Mouse (Mus musculus): ENCODE data around the gene Phactr1. TPM values are rescaled to one million over a fixed set of nuclear protein-coding genes. Genes with fewer than 3 reads are reported as not detected.

The Phactr1 gene
- polyA plus RNA-seq, 1 experiment from 2014 or later: 41.1 TPM

DNA sequence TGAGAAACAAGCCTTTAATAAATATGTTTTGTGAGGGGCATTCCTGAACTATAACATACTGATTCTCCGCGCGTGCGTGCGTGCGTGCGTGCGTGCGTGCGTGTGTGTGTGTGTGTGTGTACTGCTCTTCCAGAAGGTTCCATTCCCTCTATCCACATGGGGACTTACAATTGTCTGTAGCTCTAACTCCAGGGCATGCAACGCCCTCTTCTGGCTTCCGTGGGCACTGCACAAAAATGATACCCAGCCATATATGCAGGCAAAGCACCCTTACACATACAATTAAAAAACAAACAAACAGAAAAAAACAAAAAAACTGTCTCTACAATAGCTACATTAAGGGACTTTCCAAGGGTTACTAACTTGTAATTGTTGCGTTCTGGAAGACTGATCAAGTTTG is 108.8 kb downstream of the Phactr1 start:
- H3K4me2 ChIP-seq (ENCODE audit: low read depth): no peak overlapping the region
- 0 out of 2 replicates have a peak, but pooled peaks cover 5% of the 10 kb centered on the region for H3K4me1 ChIP-seq (ENCODE audit: control insufficient read depth, insufficient read depth, low read length)
- no peaks in the 10 kb centered on the region for H3K27me3 ChIP-seq (ENCODE audit: control insufficient read depth, insufficient read depth, low read length)
- no peak overlapping the region for H3K9ac ChIP-seq (ENCODE audit: low read length)
- ATAC-seq (ENCODE audit: insufficient read depth, low FRiP score, low TSS enrichment): no peak
- no peaks in the 10 kb centered on the region for H3K9me3 ChIP-seq (ENCODE audit: control insufficient read depth, low read length)
- no peak overlapping the region for H3K27ac ChIP-seq (ENCODE audit: low read depth, low read length)
- DNase-seq (ENCODE audit: low spot score): no peak
- 86% methylated on average over 13 of the region's 13 CpGs for WGBS
- no peaks in the 10 kb centered on the region for H3K36me3 ChIP-seq (ENCODE audit: control insufficient read depth, insufficient read depth, low read length)
- H3K4me3 ChIP-seq (ENCODE audit: low read depth, low read length): no peak overlapping the region

DNA sequence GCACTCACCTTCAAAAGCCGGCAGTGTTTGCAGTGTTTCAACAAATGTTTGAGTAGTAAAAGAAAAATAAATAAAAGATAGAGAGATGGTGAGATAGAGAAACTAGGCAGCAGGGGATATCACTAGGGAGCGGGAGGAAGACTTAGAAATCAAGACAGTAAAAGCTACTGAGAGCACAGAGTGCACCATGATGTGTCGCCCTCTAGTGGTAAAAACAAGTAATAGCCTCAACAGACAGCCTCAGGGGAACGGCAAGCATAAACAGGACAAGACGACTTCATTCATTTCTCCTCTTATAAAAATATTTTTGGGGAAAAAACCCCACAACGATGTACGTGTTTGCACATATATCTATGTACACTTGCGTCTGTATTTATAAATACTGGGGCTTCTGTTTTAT is 111.9 kb downstream of the Phactr1 start:
- no peak overlapping the region for H3K27ac ChIP-seq (ENCODE audit: low read depth, low read length)
- no peak for ATAC-seq (ENCODE audit: insufficient read depth, low FRiP score, low TSS enrichment)
- H3K9me3 ChIP-seq (ENCODE audit: control insufficient read depth, low read length): no peaks in the 10 kb centered on the region
- 26% methylated on average over 8 of the region's 8 CpGs for WGBS
- peak; percentile 35 for DNase-seq (ENCODE audit: low spot score)
- H3K27me3 ChIP-seq (ENCODE audit: control insufficient read depth, insufficient read depth, low read length): no peaks in the 10 kb centered on the region
- H3K9ac ChIP-seq (ENCODE audit: low read length): no peak overlapping the region
- no peak overlapping the region for H3K4me2 ChIP-seq (ENCODE audit: low read depth)
- 0 out of 2 replicates have a peak, but pooled peaks cover 5% of the 10 kb centered on the region for H3K4me1 ChIP-seq (ENCODE audit: control insufficient read depth, insufficient read depth, low read length)
- no peak overlapping the region for H3K4me3 ChIP-seq (ENCODE audit: low read depth, low read length)
- no peaks in the 10 kb centered on the region for H3K36me3 ChIP-seq (ENCODE audit: control insufficient read depth, insufficient read depth, low read length)

DNA sequence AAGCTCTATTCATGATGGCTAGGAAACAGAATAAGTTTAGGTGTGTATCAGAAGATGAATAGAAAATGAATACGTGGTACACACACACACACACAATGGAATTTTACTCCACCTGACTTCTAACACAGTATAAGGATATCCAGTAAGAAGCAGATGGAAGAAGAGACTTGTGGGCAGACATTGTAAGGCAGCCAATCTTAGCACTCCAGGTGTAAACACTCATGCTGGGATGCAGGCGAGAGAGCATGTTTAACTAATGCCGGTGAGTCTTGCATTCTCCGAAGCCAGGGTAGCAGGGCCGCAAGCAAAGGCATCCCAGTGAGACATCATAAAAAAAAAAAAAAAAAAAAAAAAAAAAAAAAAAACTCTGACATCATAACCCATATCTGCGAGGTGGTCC is 120.1 kb downstream of the Phactr1 start:
- no peaks in the 10 kb centered on the region; the same call in 1 of the 2 replicates for H3K36me3 ChIP-seq (ENCODE audit: control insufficient read depth, insufficient read depth, low read length)
- H3K4me1 ChIP-seq (ENCODE audit: control insufficient read depth, insufficient read depth, low read length): no peaks in the 10 kb centered on the region
- no peak overlapping the region for H3K4me3 ChIP-seq (ENCODE audit: low read depth, low read length)
- no peaks in the 10 kb centered on the region for H3K27me3 ChIP-seq (ENCODE audit: control insufficient read depth, insufficient read depth, low read length)
- H3K27ac ChIP-seq (ENCODE audit: low read depth, low read length): no peak overlapping the region
- no peak for DNase-seq (ENCODE audit: low spot score)
- H3K4me2 ChIP-seq (ENCODE audit: low read depth): no peak overlapping the region
- 85% methylated on average over 6 of the region's 6 CpGs for WGBS
- H3K9ac ChIP-seq (ENCODE audit: low read length): no peak overlapping the region
- no peaks in the 10 kb centered on the region for H3K9me3 ChIP-seq (ENCODE audit: control insufficient read depth, low read length)
- no peak for ATAC-seq (ENCODE audit: insufficient read depth, low FRiP score, low TSS enrichment)

DNA sequence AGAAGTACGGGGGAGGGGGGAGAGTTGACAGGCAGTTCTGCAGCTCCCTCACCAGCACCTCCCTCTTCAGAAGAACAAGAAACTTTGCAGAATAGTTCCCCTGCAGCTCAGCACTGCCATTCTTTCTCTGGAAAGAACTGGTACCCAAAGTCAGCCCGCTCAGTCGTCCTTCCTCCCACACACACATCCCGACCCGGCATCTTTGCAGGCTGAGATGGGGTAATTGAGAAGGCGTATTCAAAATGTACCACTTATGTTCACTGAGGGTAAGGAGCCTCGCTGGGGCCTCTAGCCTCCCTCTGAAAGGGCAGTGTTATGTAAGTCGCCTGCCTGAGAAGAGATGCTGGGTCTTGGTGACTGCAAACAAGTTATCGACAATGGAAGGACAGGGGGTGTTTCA is 123.9 kb downstream of the Phactr1 start:
- H3K4me2 ChIP-seq (ENCODE audit: low read depth): no peak overlapping the region
- no peak overlapping the region for H3K27ac ChIP-seq (ENCODE audit: low read depth, low read length)
- DNase-seq (ENCODE audit: low spot score): no peak
- H3K4me1 ChIP-seq (ENCODE audit: control insufficient read depth, insufficient read depth, low read length): no peaks in the 10 kb centered on the region
- no peaks in the 10 kb centered on the region for H3K27me3 ChIP-seq (ENCODE audit: control insufficient read depth, insufficient read depth, low read length)
- H3K9ac ChIP-seq (ENCODE audit: low read length): no peak overlapping the region
- H3K36me3 ChIP-seq (ENCODE audit: control insufficient read depth, insufficient read depth, low read length): no peaks in the 10 kb centered on the region; the same call in 1 of the 2 replicates
- WGBS: 56% methylated on average over 8 of the region's 9 CpGs
- no peak for ATAC-seq (ENCODE audit: insufficient read depth, low FRiP score, low TSS enrichment)
- no peaks in the 10 kb centered on the region for H3K9me3 ChIP-seq (ENCODE audit: control insufficient read depth, low read length)
- no peak overlapping the region for H3K4me3 ChIP-seq (ENCODE audit: low read depth, low read length)

DNA sequence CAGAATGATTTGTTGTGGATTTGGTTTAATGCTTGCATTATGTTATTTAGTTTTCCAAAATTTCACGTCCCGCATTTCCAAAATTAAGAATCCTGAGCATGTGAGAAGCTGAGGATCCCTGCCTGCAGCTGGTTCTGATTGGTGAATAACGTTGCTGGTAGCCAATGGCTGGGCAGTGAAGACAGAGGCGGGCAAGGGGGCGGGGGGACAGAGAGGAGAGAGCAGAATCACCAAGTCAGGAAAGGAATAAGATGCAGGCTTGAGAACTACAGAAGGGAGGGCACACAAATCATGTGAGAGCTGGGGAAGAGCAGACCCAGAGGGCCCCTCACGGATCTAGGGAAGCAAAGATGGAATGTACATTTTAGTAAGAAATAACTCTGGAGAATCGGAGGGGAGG is 132.3 kb downstream of the Phactr1 start:
- Histone ChIP-seq H3K27ac (ENCODE audit: low read depth, low read length) (no peak overlapping the region), H3K9me3 (ENCODE audit: control insufficient read depth, low read length) (no peaks in the 10 kb centered on the region), H3K4me2 (ENCODE audit: low read depth) (peak overlapping the region; percentile 17; the same call in 1 of the 2 replicates), H3K4me3 (ENCODE audit: low read depth, low read length) (no peak overlapping the region), H3K27me3 (ENCODE audit: control insufficient read depth, insufficient read depth, low read length) (no peaks in the 10 kb centered on the region), H3K36me3 (ENCODE audit: control insufficient read depth, insufficient read depth, low read length) (no peaks in the 10 kb centered on the region), H3K4me1 (ENCODE audit: control insufficient read depth, insufficient read depth, low read length) (peaks cover 3% of the 10 kb centered on the region; the same call in 1 of the 2 replicates), H3K9ac (ENCODE audit: low read length) (no peak overlapping the region)
- DNase-seq (ENCODE audit: low spot score) (peak; percentile 60), ATAC-seq (ENCODE audit: insufficient read depth, low FRiP score, low TSS enrichment) (peak; percentile 61; the same call in 1 of the 2 replicates)
- WGBS: 25% methylated on average over 7 of the region's 7 CpGs

DNA sequence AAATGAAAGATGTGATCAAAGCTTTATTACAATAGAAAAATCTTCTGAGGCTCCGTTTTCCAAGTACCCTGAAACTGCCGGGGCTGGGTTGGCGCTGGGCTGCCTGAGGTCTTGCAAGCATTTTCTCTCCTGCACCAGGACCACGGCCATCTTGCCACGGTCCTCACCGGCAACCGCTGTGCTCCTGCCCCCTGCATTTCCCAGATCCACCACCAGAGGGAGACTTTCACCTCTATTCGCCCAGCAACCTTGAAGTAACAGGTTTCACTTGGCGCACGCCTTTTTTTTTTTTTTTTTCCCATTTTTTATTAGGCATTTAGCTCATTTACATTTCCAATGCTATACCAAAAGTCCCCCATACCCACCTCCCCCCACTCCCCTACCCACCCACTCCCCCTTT is 138.0 kb downstream of the Phactr1 start:
- Histone ChIP-seq H3K4me3 (ENCODE audit: low read depth, low read length) (no peak overlapping the region), H3K4me2 (ENCODE audit: low read depth) (no peak overlapping the region), H3K36me3 (ENCODE audit: control insufficient read depth, insufficient read depth, low read length) (no peaks in the 10 kb centered on the region), H3K9ac (ENCODE audit: low read length) (no peak overlapping the region), H3K27me3 (ENCODE audit: control insufficient read depth, insufficient read depth, low read length) (no peaks in the 10 kb centered on the region), H3K4me1 (ENCODE audit: control insufficient read depth, insufficient read depth, low read length) (peaks cover 2% of the 10 kb centered on the region; the same call in 1 of the 2 replicates), H3K27ac (ENCODE audit: low read depth, low read length) (no peak overlapping the region), H3K9me3 (ENCODE audit: control insufficient read depth, low read length) (no peaks in the 10 kb centered on the region)
- DNase-seq (ENCODE audit: low spot score): peak; percentile 65
- 49% methylated on average over 10 of the region's 10 CpGs for WGBS
- no peak for ATAC-seq (ENCODE audit: insufficient read depth, low FRiP score, low TSS enrichment)

DNA sequence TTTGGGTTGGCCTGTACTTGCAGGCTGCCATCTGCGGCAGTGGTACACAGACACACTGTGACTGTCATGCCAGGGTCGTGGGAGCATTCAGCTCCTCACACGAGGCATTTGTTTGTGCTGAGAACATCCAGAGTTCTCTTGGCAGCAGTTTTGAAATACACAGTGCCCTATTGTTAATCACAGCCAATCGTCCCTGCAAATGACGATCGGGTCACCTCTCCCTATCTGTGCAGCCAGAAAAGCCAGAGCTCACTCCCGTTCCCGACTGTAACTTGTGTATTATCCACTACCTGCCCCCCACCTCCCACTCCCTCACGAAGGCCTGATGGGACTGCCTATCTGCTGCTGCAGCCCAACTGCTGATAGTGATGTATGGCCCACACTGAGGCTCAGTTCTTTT is 140.1 kb downstream of the Phactr1 start:
- no peak for ATAC-seq (ENCODE audit: insufficient read depth, low FRiP score, low TSS enrichment)
- H3K9me3 ChIP-seq (ENCODE audit: control insufficient read depth, low read length): no peaks in the 10 kb centered on the region

DNA sequence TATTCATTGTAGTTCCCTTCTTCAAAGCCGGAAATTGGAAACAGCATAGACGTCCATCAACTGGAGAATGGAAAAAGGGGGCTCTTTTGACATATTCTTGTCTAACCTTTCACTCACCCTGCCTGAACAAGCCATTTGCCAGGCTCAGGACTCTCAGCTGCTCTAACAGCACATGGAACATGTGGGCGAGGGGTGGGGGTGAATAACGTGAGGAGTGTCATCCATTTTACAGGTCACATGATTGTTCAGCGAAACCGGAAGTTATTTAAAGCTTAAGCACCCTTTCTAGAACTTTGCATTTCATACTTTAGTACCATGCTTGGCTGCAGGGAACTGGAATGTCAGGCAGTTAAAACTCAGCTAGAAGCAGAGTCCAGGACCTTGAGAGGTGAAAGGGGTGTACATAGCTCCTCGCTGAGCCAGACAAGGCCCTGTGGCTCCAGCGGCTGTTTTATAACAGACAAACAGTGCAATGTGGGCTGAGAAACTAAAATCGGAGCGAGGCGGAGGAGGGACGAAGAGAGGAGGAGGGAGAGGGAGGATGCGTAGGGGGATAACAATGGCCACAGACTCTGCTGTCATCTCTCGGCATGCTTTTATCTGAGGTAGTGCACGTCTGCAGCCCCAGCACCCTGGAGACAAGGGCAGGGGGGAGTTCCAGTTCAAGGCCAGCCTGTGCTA is 141.1 kb downstream of the Phactr1 start:
- 62% methylated on average over 15 of the region's 15 CpGs for WGBS
- Histone ChIP-seq H3K4me3 (ENCODE audit: low read depth, low read length) (no peak overlapping the region), H3K36me3 (ENCODE audit: control insufficient read depth, insufficient read depth, low read length) (no peaks in the 10 kb centered on the region)

More for the DNA sequence above, 140.1 kb downstream of the Phactr1 start:
- Histone ChIP-seq H3K4me3 (ENCODE audit: low read depth, low read length) (no peak overlapping the region), H3K9ac (ENCODE audit: low read length) (no peak overlapping the region), H3K4me1 (ENCODE audit: control insufficient read depth, insufficient read depth, low read length) (no peaks in the 10 kb centered on the region), H3K4me2 (ENCODE audit: low read depth) (no peak overlapping the region), H3K27me3 (ENCODE audit: control insufficient read depth, insufficient read depth, low read length) (no peaks in the 10 kb centered on the region), H3K27ac (ENCODE audit: low read depth, low read length) (no peak overlapping the region), H3K36me3 (ENCODE audit: control insufficient read depth, insufficient read depth, low read length) (no peaks in the 10 kb centered on the region)
- WGBS: 65% methylated on average over 9 of the region's 9 CpGs
- DNase-seq (ENCODE audit: low spot score): no peak

DNA sequence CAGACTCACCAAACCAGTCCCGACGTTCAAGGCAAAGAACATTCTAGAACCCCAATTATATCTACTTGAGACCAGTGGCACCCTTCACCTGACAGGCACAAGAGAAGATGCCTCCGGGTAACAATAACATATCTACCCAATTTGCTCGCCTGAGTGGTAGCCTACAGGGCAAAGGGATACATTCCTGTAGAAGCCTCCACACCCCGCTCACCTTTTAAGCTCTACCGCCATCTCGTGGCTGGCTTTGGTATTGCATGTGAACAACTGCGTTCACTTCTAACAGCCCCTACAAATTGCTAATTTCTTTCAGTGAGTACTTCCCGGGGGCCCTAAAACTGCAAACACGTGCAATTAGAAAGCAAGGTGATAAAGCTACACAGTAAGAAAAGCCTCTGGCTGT is 142.1 kb downstream of the Phactr1 start:
- H3K27me3 ChIP-seq (ENCODE audit: control insufficient read depth, insufficient read depth, low read length): no peaks in the 10 kb centered on the region
- H3K9me3 ChIP-seq (ENCODE audit: control insufficient read depth, low read length): no peaks in the 10 kb centered on the region
- WGBS: 22% methylated on average over 10 of the region's 10 CpGs
- H3K4me2 ChIP-seq (ENCODE audit: low read depth): no peak overlapping the region
- no peak overlapping the region for H3K9ac ChIP-seq (ENCODE audit: low read length)
- H3K27ac ChIP-seq (ENCODE audit: low read depth, low read length): no peak overlapping the region
- H3K36me3 ChIP-seq (ENCODE audit: control insufficient read depth, insufficient read depth, low read length): no peaks in the 10 kb centered on the region
- ATAC-seq (ENCODE audit: insufficient read depth, low FRiP score, low TSS enrichment): no peak
- H3K4me3 ChIP-seq (ENCODE audit: low read depth, low read length): no peak overlapping the region
- peak; percentile 81 for DNase-seq (ENCODE audit: low spot score)
- no peaks in the 10 kb centered on the region for H3K4me1 ChIP-seq (ENCODE audit: control insufficient read depth, insufficient read depth, low read length)

More for the DNA sequence above, 141.1 kb downstream of the Phactr1 start:
- no peaks in the 10 kb centered on the region for H3K9me3 ChIP-seq (ENCODE audit: control insufficient read depth, low read length)
- H3K27me3 ChIP-seq (ENCODE audit: control insufficient read depth, insufficient read depth, low read length): no peaks in the 10 kb centered on the region
- ATAC-seq (ENCODE audit: insufficient read depth, low FRiP score, low TSS enrichment) (no peak), DNase-seq (ENCODE audit: low spot score) (no peak)
- H3K27ac ChIP-seq (ENCODE audit: low read depth, low read length): no peak overlapping the region
- no peak overlapping the region for H3K9ac ChIP-seq (ENCODE audit: low read length)
- no peak overlapping the region for H3K4me2 ChIP-seq (ENCODE audit: low read depth)
- H3K4me1 ChIP-seq (ENCODE audit: control insufficient read depth, insufficient read depth, low read length): no peaks in the 10 kb centered on the region
